Mouse (Mus musculus) limb, embryonic 12.5 days (tissue): ENCODE measurements around the gene Usp8. TPM values are rescaled to one million over a fixed set of nuclear protein-coding genes. Genes with fewer than 3 reads are reported as not detected.

Source experiments
- ATAC-seq: fragments of 200-750 bp; cut with Nextera tagmentation; 2 replicates; pipeline ENCODE4 v1.8.0; 2017; ENCODE audit warnings: low read depth, moderate TSS enrichment; ENCODE audit not compliant: insufficient number of reproducible peaks, insufficient read depth, low FRiP score, low TSS enrichment
- H3K27ac ChIP-seq: fragments of 300-500 bp; sonication (generic); 2 replicates; pipeline ENCODE4 v1.5.1; 2016; ENCODE audit warnings: mild to moderate bottlenecking, moderate library complexity
- H3K27me3 ChIP-seq: fragments of 300-500 bp; sonication (generic); 2 replicates; pipeline ENCODE4 v1.6.1; 2016; ENCODE audit warnings: mild to moderate bottlenecking, moderate library complexity
- H3K36me3 ChIP-seq: fragments of 300-500 bp; sonication (generic); 2 replicates; pipeline ENCODE4 v1.6.1; 2016; ENCODE audit warnings: mild to moderate bottlenecking, moderate library complexity
- H3K4me1 ChIP-seq: fragments of 300-500 bp; sonication (generic); replicated peaks from 2 replicates; pipeline ENCODE4 v1.6.1; 2016
- H3K4me2 ChIP-seq: fragments of 300-500 bp; sonication (generic); 2 replicates; pipeline ENCODE4 v1.6.1; 2016; ENCODE audit warnings: mild to moderate bottlenecking, moderate library complexity
- H3K4me3 ChIP-seq: fragments of 300-500 bp; sonication (generic); replicated peaks from 2 replicates; pipeline ENCODE4 v1.5.1; 2016; ENCODE audit warnings: mild to moderate bottlenecking
- H3K9ac ChIP-seq: fragments of 300-500 bp; sonication (generic); replicated peaks from 2 replicates; pipeline ENCODE4 v1.6.1; 2016; ENCODE audit warnings: mild to moderate bottlenecking, moderate library complexity
- H3K9me3 ChIP-seq: fragments of 300-500 bp; sonication (generic); 2 replicates; pipeline ENCODE4 v1.6.1; 2016; ENCODE audit warnings: mild to moderate bottlenecking, moderate library complexity
- WGBS: fragments of 180-500 bp; shearing (Covaris S2); methylation state at CpG from one replicate; pipeline ENCODE4 v1.1.7; 2016; 5-methylcytosine and 5-hydroxymethylcytosine counted together
- polyA plus RNA-seq: library from polyadenylated mRNA; unstranded; fragments of >200 nt; fragmentation: Nextera tagmentation; extraction: Ambion mirVana; gene quantifications from 2 replicates; pipeline ENCODE4 v1.2.1, GENCODE M21; 2016

Usp8 gene
- polyA plus RNA-seq, result 39.1 and 44.8 TPM in 2 replicates

DNA sequence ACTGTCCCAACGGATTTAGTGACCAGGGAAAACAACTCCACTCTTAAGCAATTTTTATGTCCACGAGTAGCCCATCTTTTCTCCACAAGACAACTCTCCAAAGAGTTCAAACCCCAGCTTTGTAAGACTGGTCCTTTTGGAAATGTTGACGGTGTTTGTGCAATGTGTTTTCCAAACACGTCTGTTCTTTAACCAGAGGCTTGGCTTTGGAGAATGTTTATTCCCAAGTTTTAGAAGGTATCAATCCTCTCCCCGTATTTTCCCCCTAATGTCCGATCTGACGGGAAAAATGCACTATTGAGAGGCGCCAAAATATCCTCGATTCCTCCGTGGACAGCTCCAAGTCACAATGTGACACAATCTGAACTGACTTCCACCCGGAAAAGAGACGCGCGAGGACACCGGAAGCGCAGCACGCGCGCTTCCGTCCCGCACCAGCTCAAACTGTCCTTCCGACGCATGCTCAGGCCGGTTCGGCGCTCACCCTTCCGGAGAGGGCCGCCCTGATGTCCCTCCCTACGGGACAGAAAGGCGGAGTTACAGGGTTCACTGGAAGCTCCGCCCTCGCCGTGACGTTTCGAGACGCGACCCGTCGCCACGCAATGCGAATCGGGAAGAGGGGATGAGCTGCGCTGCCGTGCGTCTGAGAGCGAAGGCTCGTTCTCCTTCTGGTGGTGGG is at the start of gene Usp8:
Gene Usp8, plus strand, starts transcription at position 570 of the 679 bp plus-strand sequence.
- Histone ChIP-seq H3K9ac (peak within 1 kb of the TSS; percentile 89), H3K27me3 (no peaks in the 10 kb centered on the region), H3K27ac (peak within 1 kb of the TSS; percentile 83), H3K4me1 (peaks cover 11% of the 10 kb centered on the region; the same call in 1 of the 2 replicates), H3K4me2 (peak within 1 kb of the TSS; percentile 63), H3K9me3 (no peaks in the 10 kb centered on the region), H3K4me3 (peak within 1 kb of the TSS; percentile 89), H3K36me3 (no peaks in the 10 kb centered on the region)
- peak; percentile 98 for ATAC-seq
- WGBS, result 3% methylated on average over 47 of the region's 47 CpGs

DNA sequence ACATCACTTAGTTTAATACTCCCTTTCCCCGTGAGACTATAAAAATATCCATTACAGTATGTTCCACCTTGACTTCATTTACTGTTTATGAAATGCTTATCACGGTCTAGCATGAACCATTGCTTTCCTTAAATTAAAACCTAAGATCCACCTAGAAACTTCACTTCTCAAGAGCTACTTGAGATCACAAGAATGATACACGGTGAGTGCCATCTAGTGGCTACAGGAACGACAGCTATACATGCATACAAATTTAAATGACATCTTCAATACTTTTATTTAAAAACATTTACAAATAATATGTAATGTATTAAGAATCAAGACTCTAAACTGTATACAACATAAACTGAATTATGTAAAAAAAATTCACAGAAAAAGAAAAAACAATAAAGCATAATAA is 43.6 kb upstream of the Usp8 start:
- H3K9me3 ChIP-seq, result no peaks in the 10 kb centered on the region
- no peak overlapping the region for H3K9ac ChIP-seq
- ATAC-seq, result no peak
- H3K4me1 ChIP-seq, result no peaks in the 10 kb centered on the region
- 65% methylated on average over 4 of the region's 4 CpGs for WGBS
- no peaks in the 10 kb centered on the region for H3K27me3 ChIP-seq
- H3K36me3 ChIP-seq, result peaks cover 7% of the 10 kb centered on the region; the same call in 1 of the 2 replicates
- no peak overlapping the region for H3K27ac ChIP-seq
- no peak overlapping the region for H3K4me2 ChIP-seq
- no peak overlapping the region for H3K4me3 ChIP-seq

DNA sequence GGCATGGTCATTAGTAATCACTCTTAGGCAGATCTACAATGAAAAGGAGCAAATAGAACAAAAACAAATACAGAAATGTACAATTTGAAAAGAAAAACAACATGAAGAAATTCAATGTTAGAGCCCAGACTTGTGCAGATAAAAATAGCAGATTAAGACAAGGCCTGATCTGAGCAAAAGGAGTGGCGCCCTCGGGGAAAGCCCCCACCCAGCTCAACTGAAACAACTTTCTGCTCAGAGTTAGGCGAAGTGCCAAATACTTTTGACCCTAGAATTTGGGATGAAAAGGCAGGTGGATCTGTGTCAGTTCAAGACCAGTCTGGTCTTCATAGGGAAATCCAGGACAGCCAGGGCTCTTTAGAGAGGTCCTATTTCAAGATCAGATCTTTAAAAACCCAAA is 41.1 kb upstream of the Usp8 start:
- Histone ChIP-seq H3K4me2 (no peak overlapping the region), H3K4me1 (no peaks in the 10 kb centered on the region), H3K4me3 (no peak overlapping the region), H3K9ac (no peak overlapping the region), H3K27me3 (no peaks in the 10 kb centered on the region), H3K36me3 (peaks cover 7% of the 10 kb centered on the region; the same call in 1 of the 2 replicates), H3K27ac (no peak overlapping the region), H3K9me3 (no peaks in the 10 kb centered on the region)
- WGBS, result 97% methylated on average over 3 of the region's 3 CpGs
- ATAC-seq, result no peak

DNA sequence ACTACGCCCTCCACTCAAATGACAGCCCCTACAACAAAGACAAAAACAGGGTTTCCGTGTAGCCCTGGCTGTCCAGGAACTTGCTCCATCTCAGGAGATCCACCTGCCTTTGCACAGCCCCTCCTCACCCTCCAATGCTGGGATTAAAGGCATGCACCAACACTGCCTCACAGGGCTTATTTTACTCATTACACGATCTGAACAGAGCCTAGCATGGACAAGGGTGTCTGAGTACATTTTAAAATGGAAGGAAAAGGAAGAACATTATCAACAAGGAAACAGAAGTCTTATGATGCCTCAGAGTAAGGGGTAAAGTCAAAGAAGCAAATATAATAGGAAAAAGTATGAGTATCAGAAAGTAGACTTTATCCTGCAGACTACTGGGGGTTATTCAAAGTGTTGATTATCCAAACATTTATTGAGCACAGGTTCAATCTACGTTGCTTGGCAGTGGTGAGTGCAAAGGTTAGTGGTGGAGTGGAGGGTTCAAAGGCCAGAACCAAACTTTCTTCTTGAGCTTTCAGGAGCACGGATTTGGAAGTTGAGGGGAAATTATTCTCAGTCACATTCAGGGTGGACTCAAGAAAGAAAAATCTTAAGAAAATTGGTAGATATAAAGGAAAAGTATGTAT is 38.4 kb upstream of the Usp8 start:
- Histone ChIP-seq H3K4me3 (no peak overlapping the region), H3K27me3 (no peaks in the 10 kb centered on the region), H3K4me1 (peaks cover 15% of the 10 kb centered on the region), H3K4me2 (no peak overlapping the region), H3K36me3 (peaks cover 7% of the 10 kb centered on the region; the same call in 1 of the 2 replicates), H3K9me3 (no peaks in the 10 kb centered on the region), H3K9ac (no peak overlapping the region), H3K27ac (no peak overlapping the region)
- WGBS, result 91% methylated on average over 5 of the region's 5 CpGs
- ATAC-seq, result no peak

GRCm38 (mm10) chr2:126673317-126674242 is 33.5 kb upstream of the Usp8 start:
- no peaks in the 10 kb centered on the region for H3K9me3 ChIP-seq
- peaks cover 21% of the 10 kb centered on the region for H3K4me1 ChIP-seq
- H3K36me3 ChIP-seq, result peaks cover 12% of the 10 kb centered on the region
- 64% methylated on average over 13 of the region's 13 CpGs for WGBS
- peak overlapping the region; percentile 100; the same call in 1 of the 2 replicates for H3K27ac ChIP-seq
- H3K27me3 ChIP-seq, result no peaks in the 10 kb centered on the region
- H3K4me2 ChIP-seq, result peak overlapping the region; percentile 76
- H3K9ac ChIP-seq, result peak overlapping the region; percentile 99
- ATAC-seq, result no peak
- H3K4me3 ChIP-seq, result peak overlapping the region; percentile 98

DNA sequence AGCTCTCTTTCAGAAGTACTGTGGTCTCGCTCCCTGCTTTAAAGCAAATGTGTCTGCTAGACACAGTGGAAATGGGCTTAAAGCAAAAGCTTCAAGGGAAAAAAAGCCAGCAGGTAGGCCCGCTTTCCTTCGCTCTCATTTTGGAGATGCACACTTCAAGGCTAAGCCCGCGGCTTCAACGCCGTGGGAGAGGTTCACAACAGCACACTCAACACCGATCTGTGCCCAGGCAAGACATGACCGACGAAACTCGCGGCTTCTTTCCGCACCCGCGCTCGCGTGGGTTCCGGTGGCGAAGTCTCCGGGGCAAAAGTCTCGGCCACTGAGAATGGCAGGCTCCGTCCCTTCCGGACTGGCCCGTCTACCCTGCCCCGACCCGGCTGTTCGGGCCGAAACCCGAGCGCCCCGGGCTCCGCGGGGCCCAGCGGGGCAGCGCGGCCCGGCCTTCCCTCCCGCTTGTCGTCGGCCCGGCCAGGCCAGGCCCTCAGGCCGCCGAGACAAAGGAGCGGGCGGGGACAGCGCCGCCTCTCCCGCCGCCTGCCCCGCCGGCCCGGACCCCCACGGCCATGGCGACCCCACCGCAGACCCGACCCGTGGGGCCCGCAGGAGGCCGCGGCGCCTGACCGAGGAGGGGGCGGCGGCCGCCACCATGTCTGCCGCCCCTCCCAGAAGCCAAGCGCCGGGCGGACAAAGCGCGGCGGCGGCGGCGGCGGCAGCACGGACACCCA is 32.5 kb upstream of the Usp8 start:
- peak; percentile 73 for ATAC-seq
- Histone ChIP-seq H3K4me2 (peak overlapping the region; percentile 76), H3K27ac (peak overlapping the region; percentile 100), H3K9ac (peak overlapping the region; percentile 99), H3K9me3 (no peaks in the 10 kb centered on the region), H3K4me3 (peak overlapping the region; percentile 98), H3K27me3 (no peaks in the 10 kb centered on the region), H3K36me3 (peaks cover 19% of the 10 kb centered on the region), H3K4me1 (peaks cover 21% of the 10 kb centered on the region)
- WGBS, result under 1% methylated on average over 75 of the region's 77 CpGs

DNA sequence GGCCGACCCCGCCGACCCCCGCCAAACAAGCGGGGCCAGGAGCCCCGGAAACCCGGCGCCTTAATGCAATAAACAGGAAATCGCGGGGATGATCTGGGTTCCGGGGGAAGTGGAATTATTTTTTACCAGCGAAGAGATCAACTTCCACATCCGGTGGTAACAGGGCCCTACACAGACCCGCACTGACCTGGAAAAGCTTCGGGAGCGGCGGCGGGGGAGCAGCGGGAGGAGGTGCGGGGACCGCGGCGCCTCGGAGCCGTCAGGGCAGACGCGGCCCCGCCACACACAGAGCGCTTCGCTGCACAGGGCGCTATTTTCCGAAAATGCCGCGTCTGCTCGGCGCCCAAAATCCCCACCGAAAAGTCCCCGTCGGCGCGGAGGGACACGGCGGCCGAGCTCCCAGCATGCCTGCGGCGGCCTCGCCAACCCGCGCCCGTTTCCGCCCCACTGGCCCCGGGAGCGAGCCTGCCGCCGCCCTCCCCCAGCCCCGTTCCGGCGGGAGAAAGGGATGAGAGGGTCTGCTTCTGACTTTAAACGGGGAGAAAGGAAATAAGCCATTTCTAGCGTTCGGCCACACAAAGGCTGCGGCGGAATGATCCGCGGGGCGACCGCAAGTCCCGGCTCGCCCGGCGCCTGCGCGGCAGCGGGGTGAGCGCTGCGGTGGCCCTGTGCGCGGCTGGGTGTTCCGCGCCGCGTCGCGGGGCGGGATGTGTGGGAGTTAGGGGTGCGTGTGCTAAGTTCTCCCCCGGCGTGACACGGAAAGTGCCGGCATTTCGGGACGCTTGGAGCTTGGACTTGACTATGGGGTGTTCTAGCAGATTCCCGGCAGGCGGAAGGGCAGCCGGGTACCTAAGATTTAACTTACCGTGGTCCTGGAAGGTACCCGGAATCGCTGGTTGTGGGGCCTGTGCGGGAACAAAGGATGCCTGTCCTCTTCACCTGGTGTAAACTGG is 31.7 kb upstream of the Usp8 start:
- H3K9me3 ChIP-seq, result peaks cover 3% of the 10 kb centered on the region; the same call in 1 of the 2 replicates
- peak overlapping the region; percentile 98 for H3K4me3 ChIP-seq
- whole genome bisulfite sequencing, result under 1% methylated on average over 95 of the region's 99 CpGs
- peak; percentile 90 for ATAC-seq
- peaks cover 21% of the 10 kb centered on the region for H3K4me1 ChIP-seq
- no peaks in the 10 kb centered on the region for H3K27me3 ChIP-seq
- H3K4me2 ChIP-seq, result peak overlapping the region; percentile 76
- peak overlapping the region; percentile 100 for H3K27ac ChIP-seq
- peak overlapping the region; percentile 99 for H3K9ac ChIP-seq
- peaks cover 22% of the 10 kb centered on the region for H3K36me3 ChIP-seq

- Histone ChIP-seq H3K27ac (peak within 1 kb of the TSS; percentile 100), H3K4me3 (peak within 1 kb of the TSS; percentile 98), H3K27me3 (no peaks in the 10 kb centered on the region), H3K4me1 (peaks cover 21% of the 10 kb centered on the region), H3K9ac (peak within 1 kb of the TSS; percentile 99), H3K36me3 (peaks cover 28% of the 10 kb centered on the region), H3K4me2 (peak within 1 kb of the TSS; percentile 76), H3K9me3 (peaks cover 5% of the 10 kb centered on the region; the same call in 1 of the 2 replicates)
- WGBS, result 27% methylated on average over 12 of the region's 12 CpGs
- ATAC-seq, result no peak
Measured at GRCm38 (mm10) chr2:126676122-126676515, 31.0 kb upstream of the Usp8 start, which contains the start of gene Gabpb1. Gene Gabpb1, minus strand, starts transcription at chr2:126676337.

DNA sequence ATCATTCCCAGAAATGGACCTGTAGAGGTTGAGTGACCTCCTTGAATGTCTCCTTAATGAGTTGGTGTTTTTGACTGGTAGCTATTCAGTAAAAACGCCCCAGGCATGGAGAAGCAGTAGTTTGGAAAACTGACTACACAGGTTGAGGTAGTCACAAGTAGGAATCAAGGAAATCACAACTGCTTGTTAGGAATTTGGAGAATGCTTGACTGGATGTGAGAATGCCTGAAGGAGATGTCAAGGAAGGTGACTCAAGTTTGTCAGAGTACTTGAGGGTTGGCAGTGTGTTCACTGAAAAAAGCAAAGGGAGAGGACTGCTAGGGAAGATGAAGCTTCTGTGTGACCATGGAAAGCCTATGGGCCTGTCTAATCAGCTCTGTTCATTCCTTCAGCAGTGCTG is 29.8 kb upstream of the Usp8 start:
- Histone ChIP-seq H3K4me1 (peaks cover 18% of the 10 kb centered on the region), H3K9ac (no peak overlapping the region), H3K4me3 (no peak overlapping the region), H3K27me3 (no peaks in the 10 kb centered on the region), H3K9me3 (peaks cover 5% of the 10 kb centered on the region; the same call in 1 of the 2 replicates), H3K4me2 (no peak overlapping the region), H3K27ac (no peak overlapping the region), H3K36me3 (peaks cover 34% of the 10 kb centered on the region)
- 93% methylated on average over 1 of the region's 1 CpGs for WGBS
- no peak for ATAC-seq
